Mouse (Mus musculus): Measurements from ENCODE around the gene Selenoh. TPM values are rescaled to one million over a fixed set of nuclear protein-coding genes. Genes with fewer than 3 reads are reported as not detected.
A peak's percentile ranks its signal among the peaks of the same experiment; 100 is the strongest.

The Selenoh gene
- total and polyA plus RNA-seq, 3 experiments = 51.5 to 384 (median 160) TPM

DNA sequence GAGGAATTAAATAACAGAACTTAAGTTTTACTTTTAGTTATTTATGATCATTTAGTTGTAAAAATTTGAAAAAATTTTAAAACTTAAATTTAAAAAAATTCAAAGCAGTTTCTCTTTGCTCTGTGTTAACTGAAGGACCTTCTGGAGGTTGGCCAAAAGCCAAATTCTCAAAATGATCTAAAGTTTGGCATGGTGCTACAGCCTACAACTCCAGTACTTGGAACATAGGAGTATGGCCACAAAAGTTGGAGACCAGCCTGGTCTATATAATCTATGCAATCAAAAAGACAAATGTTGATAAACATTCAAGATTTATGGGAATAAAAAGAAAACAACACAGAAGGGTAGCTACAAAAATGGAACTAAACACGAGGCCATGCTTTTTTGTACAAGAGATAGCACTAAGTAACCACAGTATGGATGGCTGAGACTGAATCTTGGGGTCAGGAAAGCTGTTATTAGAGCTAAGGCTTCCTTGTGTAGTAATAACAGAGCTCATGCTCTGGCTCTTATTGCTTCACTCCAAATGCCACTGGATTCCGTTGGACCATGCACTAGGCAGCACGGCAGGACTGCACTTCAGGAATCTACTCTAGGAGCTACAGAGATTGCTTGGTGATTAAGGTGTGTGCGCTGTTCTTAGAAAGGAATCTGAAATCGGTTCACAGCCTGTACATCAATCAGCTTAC is 24.6 kb upstream of the Selenoh start:
- H3K27me3 ChIP-seq (ENCODE audit: insufficient read depth, low read length) = no peaks in the 10 kb centered on the region
- no peaks in the 10 kb centered on the region for H3K9me3 ChIP-seq (replicated peaks)
- TF ChIP-seq GATA2 (IDR thresholded peaks at IDR 0.05; ENCODE audit: borderline replicate concordance, low read depth, low read length) (no peak), GATA1 (IDR thresholded peaks at IDR 0.05; ENCODE audit: borderline replicate concordance, low read length) (no peak), TAL1 (conservative IDR thresholded peaks at IDR 0.05; ENCODE audit: low read depth, low read length) (no peak), CTCF (IDR thresholded peaks at IDR 0.05; ENCODE audit: low read depth, low read length) (no peak), POLR2AphosphoS5 (IDR thresholded peaks at IDR 0.05; ENCODE audit: insufficient replicate concordance, low read depth, low read length) (no peak)
- no peak for ATAC-seq (ENCODE audit: extremely low read depth, insufficient number of reproducible peaks, low FRiP score, poor library complexity, severe bottlenecking)
- no peak overlapping the region for H3K4me3 ChIP-seq (ENCODE audit: low read depth, low read length)
- H3K4me1 ChIP-seq (ENCODE audit: insufficient read depth, low read depth, low read length) = no peaks in the 10 kb centered on the region
- no peak for DNase-seq (ENCODE audit: low spot score)
- H3K36me3 ChIP-seq (replicated peaks) = peaks cover 83% of the 10 kb centered on the region

DNA sequence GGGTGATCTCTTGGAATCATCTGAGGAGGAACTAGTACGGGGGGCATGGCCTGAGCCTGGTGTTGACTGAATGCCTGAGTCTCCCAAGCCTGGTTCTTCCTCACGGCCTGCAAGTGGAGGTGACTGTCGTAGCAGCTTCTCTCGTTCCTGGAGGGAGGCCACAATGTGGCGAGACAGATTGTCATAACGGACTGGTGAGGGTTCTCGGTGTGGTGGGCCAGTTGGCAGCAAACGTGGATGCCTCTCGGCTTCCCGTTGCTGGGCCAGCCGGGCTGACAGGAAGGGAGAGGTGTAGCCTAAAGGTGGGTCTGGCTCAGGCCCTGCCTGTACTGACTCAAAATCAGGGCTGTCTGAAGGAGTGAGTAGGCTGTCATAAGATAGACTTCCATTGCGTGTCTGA is 19.5 kb upstream of the Selenoh start:
- TF ChIP-seq GATA1 (IDR thresholded peaks at IDR 0.05; ENCODE audit: borderline replicate concordance, low read length) = no peak
- no peak for TF ChIP-seq POLR2AphosphoS5 (IDR thresholded peaks at IDR 0.05; ENCODE audit: insufficient replicate concordance, low read depth, low read length)
- TF ChIP-seq CTCF (IDR thresholded peaks at IDR 0.05; ENCODE audit: low read depth, low read length) = no peak
- TF ChIP-seq GATA2 (IDR thresholded peaks at IDR 0.05; ENCODE audit: borderline replicate concordance, low read depth, low read length) = no peak
- no peak for TF ChIP-seq TAL1 (conservative IDR thresholded peaks at IDR 0.05; ENCODE audit: low read depth, low read length)
- H3K9me3 ChIP-seq (replicated peaks) = no peaks in the 10 kb centered on the region
- H3K4me1 ChIP-seq (ENCODE audit: insufficient read depth, low read depth, low read length) = peaks cover 6% of the 10 kb centered on the region
- H3K4me3 ChIP-seq (ENCODE audit: low read depth, low read length) = 0 out of 2 replicates have a peak overlapping the region, but pooled peaks have one; percentile 6
- no peak for ATAC-seq (ENCODE audit: extremely low read depth, insufficient number of reproducible peaks, low FRiP score, poor library complexity, severe bottlenecking)
- DNase-seq (ENCODE audit: low spot score) = no peak
- H3K36me3 ChIP-seq (replicated peaks) = peaks cover 91% of the 10 kb centered on the region
- no peaks in the 10 kb centered on the region for H3K27me3 ChIP-seq (ENCODE audit: insufficient read depth, low read length)

DNA sequence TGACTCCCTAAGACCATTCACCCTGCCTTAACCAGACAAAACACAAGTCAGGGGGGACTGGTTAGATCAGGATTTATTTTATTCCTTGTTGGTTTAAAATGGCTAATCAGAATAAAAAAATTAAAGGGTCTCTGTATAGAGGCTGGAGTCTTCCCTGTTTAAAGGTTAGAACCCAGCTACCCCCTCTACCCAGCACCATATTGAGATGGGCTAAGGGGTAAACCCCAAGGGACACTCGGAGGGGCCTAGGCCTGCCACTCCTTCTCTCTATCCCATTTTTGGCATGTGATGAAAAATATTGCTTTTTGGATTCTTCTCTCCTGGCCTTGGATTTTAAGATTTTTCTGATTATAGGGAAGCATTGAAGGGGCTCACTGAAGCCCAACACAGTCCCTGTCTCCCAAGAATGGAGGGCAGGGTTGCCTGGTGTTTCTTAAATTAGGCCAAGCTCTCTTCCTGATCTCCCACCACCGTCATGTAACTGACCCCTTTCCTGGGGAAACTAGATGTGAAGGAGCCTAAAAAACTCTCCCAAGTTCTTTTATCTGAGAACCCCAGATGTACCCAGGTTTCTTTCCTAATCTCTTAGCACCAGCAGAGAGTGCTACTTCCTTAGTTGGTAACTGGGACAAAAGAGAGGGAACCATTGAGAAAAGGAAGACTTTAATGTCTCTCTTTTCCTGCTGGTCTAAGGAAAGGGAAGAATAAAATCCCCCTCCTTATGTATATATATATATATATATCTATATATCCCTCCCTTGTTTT is 17.7 kb upstream of the Selenoh start:
- no peak for DNase-seq (ENCODE audit: low spot score)
- H3K4me3 ChIP-seq (ENCODE audit: low read depth, low read length) = no peak overlapping the region
- TF ChIP-seq CTCF (IDR thresholded peaks at IDR 0.05; ENCODE audit: low read depth, low read length) (no peak), POLR2AphosphoS5 (IDR thresholded peaks at IDR 0.05; ENCODE audit: insufficient replicate concordance, low read depth, low read length) (no peak), GATA1 (IDR thresholded peaks at IDR 0.05; ENCODE audit: borderline replicate concordance, low read length) (no peak), GATA2 (IDR thresholded peaks at IDR 0.05; ENCODE audit: borderline replicate concordance, low read depth, low read length) (no peak), TAL1 (conservative IDR thresholded peaks at IDR 0.05; ENCODE audit: low read depth, low read length) (no peak)
- no peak for ATAC-seq (ENCODE audit: extremely low read depth, insufficient number of reproducible peaks, low FRiP score, poor library complexity, severe bottlenecking)
- H3K27me3 ChIP-seq (ENCODE audit: insufficient read depth, low read length) = no peaks in the 10 kb centered on the region
- H3K9me3 ChIP-seq (replicated peaks) = no peaks in the 10 kb centered on the region
- peaks cover 88% of the 10 kb centered on the region for H3K36me3 ChIP-seq (replicated peaks)
- H3K4me1 ChIP-seq (ENCODE audit: insufficient read depth, low read depth, low read length) = peaks cover 6% of the 10 kb centered on the region

DNA sequence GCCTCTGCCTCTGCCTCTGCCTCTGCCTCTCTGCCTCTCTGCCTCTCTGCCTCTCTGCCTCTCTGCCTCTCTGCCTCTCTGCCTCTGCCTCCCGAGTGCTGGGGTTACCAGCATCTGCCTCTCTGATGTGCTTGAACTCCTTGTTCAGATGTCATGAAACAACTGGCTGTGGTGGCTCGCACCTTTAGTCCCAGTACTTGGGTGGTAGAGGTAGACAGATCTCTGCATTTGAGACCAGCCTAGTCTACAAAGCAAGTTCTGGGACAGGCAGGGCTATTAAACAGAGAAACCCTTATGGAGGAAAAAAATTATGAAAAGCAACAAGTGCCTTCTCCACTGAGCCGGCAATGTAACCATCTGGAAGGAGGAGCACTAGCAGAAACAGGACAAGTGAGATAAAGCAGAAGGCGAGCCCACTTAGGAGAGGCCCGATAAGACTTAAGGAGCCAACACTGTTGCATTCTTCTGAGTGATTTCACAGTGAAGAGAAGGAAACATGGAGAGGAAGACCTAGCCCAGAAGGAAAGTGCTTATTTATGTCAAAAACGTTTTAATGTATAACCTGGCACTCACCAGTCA is 12.1 kb upstream of the Selenoh start:
- Histone ChIP-seq H3K9me3 (replicated peaks) (no peaks in the 10 kb centered on the region), H3K4me1 (ENCODE audit: insufficient read depth, low read depth, low read length) (peaks cover 19% of the 10 kb centered on the region), H3K36me3 (replicated peaks) (peaks cover 59% of the 10 kb centered on the region), H3K4me3 (ENCODE audit: low read depth, low read length) (no peak overlapping the region; the same call in 1 of the 2 replicates), H3K27me3 (ENCODE audit: insufficient read depth, low read length) (no peaks in the 10 kb centered on the region)
- ATAC-seq (ENCODE audit: extremely low read depth, insufficient number of reproducible peaks, low FRiP score, poor library complexity, severe bottlenecking) = no peak
- no peak for TF ChIP-seq TAL1 (conservative IDR thresholded peaks at IDR 0.05; ENCODE audit: low read depth, low read length)
- TF ChIP-seq GATA1 (IDR thresholded peaks at IDR 0.05; ENCODE audit: borderline replicate concordance, low read length) = no peak
- TF ChIP-seq CTCF (IDR thresholded peaks at IDR 0.05; ENCODE audit: low read depth, low read length) = no peak
- no peak for TF ChIP-seq POLR2AphosphoS5 (IDR thresholded peaks at IDR 0.05; ENCODE audit: insufficient replicate concordance, low read depth, low read length)
- TF ChIP-seq GATA2 (IDR thresholded peaks at IDR 0.05; ENCODE audit: borderline replicate concordance, low read depth, low read length) = no peak
- no peak for DNase-seq (ENCODE audit: low spot score)

DNA sequence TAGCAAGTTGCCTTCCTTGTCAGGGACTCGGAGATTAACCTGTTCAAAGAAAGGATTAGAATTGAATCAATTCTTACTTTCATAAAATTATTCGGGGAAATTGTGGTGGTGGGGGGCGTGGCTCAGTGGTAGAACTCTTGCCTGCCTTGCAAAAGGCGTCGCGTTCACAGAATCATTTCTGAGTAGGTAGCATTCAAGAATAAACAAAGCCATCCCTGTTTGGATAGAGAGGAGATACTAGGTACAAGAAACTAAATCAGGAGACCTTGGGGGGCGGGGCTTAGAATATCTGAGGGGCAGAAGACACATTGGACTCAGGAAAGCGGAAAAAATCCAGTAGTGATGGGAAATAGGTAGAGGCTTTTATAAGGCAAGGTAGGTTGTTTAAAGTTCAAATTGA is 8.4 kb upstream of the Selenoh start, which contains the start of gene Tmx2:
Gene Tmx2 (minus strand): TSS at position 125 of the 400 bp plus-strand sequence.
- H3K4me1 ChIP-seq (ENCODE audit: insufficient read depth, low read depth, low read length) = peaks cover 37% of the 10 kb centered on the region
- H3K27me3 ChIP-seq (ENCODE audit: insufficient read depth, low read length) = no peaks in the 10 kb centered on the region
- peak within 1 kb of the TSS; percentile 98 for H3K4me3 ChIP-seq (ENCODE audit: low read depth, low read length)
- H3K36me3 ChIP-seq (replicated peaks) = peaks cover 49% of the 10 kb centered on the region
- DNase-seq (ENCODE audit: low spot score) (no peak), ATAC-seq (ENCODE audit: extremely low read depth, insufficient number of reproducible peaks, low FRiP score, poor library complexity, severe bottlenecking) (no peak)
- TF ChIP-seq GATA1 (IDR thresholded peaks at IDR 0.05; ENCODE audit: borderline replicate concordance, low read length) (no peak), POLR2AphosphoS5 (IDR thresholded peaks at IDR 0.05; ENCODE audit: insufficient replicate concordance, low read depth, low read length) (no peak), GATA2 (IDR thresholded peaks at IDR 0.05; ENCODE audit: borderline replicate concordance, low read depth, low read length) (no peak), CTCF (IDR thresholded peaks at IDR 0.05; ENCODE audit: low read depth, low read length) (no peak)
- no peaks in the 10 kb centered on the region for H3K9me3 ChIP-seq (replicated peaks)

Measured in G1E (cell line).